Mouse (Mus musculus) forebrain, postnatal 0 days (tissue): ENCODE results near the gene Cdh13. TPM values are rescaled to one million over a fixed set of nuclear protein-coding genes. Genes with fewer than 3 reads are reported as not detected.

Experiments used
- ATAC-seq: fragments of 200-750 bp; cut with Nextera tagmentation; 2 replicates; pipeline ENCODE4 v1.8.0; 2017; ENCODE audit warnings: mild to moderate bottlenecking, moderate library complexity
- DNase-seq: peaks from one replicate; pipeline ENCODE4 v3.0.0-alpha.2; 2015
- H3K27ac ChIP-seq: fragments of 300-500 bp; sonication (generic); 2 replicates; pipeline ENCODE4 v1.5.1; 2014; ENCODE audit warnings: low read depth, mild to moderate bottlenecking, antibody characterized with exemption, low read length, moderate library complexity, mixed read lengths
- H3K27me3 ChIP-seq: fragments of 300-500 bp; sonication (generic); 2 replicates; pipeline ENCODE4 v1.6.1; 2014; ENCODE audit warnings: mild to moderate bottlenecking, low read length, mixed read lengths; ENCODE audit not compliant: insufficient read depth
- H3K36me3 ChIP-seq: fragments of 300-500 bp; sonication (generic); 2 replicates; pipeline ENCODE4 v1.6.1; 2014; ENCODE audit warnings: mild to moderate bottlenecking, moderate library complexity; ENCODE audit not compliant: insufficient read depth
- H3K4me1 ChIP-seq: fragments of 300-500 bp; sonication (generic); 2 replicates; pipeline ENCODE4 v1.6.1; 2014; ENCODE audit warnings: antibody characterized with exemption; ENCODE audit not compliant: insufficient read depth
- H3K4me2 ChIP-seq: fragments of 300-500 bp; sonication (generic); 2 replicates; pipeline ENCODE4 v1.6.1; 2014; ENCODE audit warnings: low read depth, mild to moderate bottlenecking, moderate library complexity
- H3K4me3 ChIP-seq: fragments of 300-500 bp; sonication (generic); 2 replicates; pipeline ENCODE4 v1.5.1; 2014; ENCODE audit warnings: low read depth, low read length, mixed read lengths
- H3K9ac ChIP-seq: fragments of 300-500 bp; sonication (generic); 2 replicates; pipeline ENCODE4 v1.6.1; 2014; ENCODE audit warnings: mild to moderate bottlenecking
- H3K9me3 ChIP-seq: fragments of 300-500 bp; sonication (generic); 2 replicates; pipeline ENCODE4 v1.6.1; 2016; ENCODE audit warnings: low read length
- CTCF ChIP-seq: sonication (generic); IDR thresholded peaks from 2 replicates; pipeline ENCODE4 v1.5.1; 2016; ENCODE audit warnings: antibody characterized with exemption, control low read depth, low read depth
- WGBS: fragments of 180-500 bp; shearing (Covaris S2); extraction: QIAGEN DNeasy Blood & Tissue Kit; methylation state at CpG from one replicate; pipeline ENCODE4 v1.1.7; 2014; 5-methylcytosine and 5-hydroxymethylcytosine counted together
- polyA plus RNA-seq: library from polyadenylated mRNA; unstranded; fragments of >200 nt; fragmentation: Nextera tagmentation; extraction: Ambion mirVana; gene quantifications from 2 replicates; pipeline ENCODE4 v1.2.1, GENCODE M21; 2015
- total RNA-seq: library from RNA; depleted of rRNA; stranded (reverse); fragments of >200 nt; gene quantifications from 2 replicates; pipeline ENCODE4 v1.2.3, GENCODE M21; 2014

The Cdh13 gene
- total and polyA plus RNA-seq, 2 experiments from 2014 or later: 127 to 154 TPM

DNA sequence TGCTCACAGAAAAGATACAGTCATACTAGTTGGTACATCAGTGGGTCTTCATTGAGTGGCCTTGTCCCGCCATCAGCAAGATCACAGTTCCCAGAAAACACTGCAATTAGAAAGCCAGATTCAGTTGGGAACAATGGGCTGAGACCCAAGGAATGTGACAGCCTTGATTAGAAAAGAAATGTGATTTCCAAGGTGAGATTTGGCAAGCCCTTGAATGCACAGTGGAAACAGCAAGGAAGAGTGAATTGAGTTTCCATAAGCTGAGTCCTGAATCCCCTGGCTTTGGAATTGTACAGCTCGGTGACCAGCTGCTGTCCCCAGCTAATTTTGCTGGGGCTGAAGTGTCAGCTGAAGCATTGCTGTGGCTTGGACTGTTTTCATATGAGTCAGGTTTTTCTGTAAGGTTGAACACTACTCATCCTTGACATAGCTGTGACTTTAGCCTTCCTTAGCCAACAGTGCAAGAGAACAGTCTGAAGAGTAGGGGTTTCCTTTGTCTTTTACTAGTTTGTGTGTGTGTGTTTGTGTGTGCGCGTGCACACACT is 133.3 kb downstream of the Cdh13 start:
- Histone ChIP-seq H3K4me3 (no peak overlapping the region), H3K9me3 (no peaks in the 10 kb centered on the region)
- no peak for TF ChIP-seq CTCF

DNA sequence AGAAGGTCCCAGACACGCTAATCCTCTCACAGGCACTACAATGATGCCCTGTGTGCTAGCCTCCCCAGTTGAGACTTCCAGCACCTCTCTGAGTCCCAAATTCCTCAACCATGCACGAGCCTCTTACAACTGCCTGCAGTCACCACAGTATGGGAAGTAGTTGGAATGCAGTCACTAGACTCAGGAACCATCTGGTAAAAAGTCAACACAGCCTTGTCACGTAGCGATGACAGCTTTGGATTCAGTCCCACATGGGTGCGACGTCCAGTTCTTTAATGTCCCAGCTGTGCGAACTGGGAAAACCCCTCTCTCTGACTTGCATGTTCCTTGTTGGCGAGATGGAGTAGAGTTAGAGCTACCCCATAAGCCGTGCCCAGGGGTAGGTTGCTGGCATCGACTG is 139.1 kb downstream of the Cdh13 start:
- H3K4me3 ChIP-seq: no peak overlapping the region
- H3K9me3 ChIP-seq: no peaks in the 10 kb centered on the region
- ATAC-seq (no peak), DNase-seq (no peak)
- H3K27me3 ChIP-seq: no peaks in the 10 kb centered on the region
- H3K27ac ChIP-seq: no peak overlapping the region
- H3K9ac ChIP-seq: no peak overlapping the region
- H3K4me1 ChIP-seq: no peaks in the 10 kb centered on the region
- H3K36me3 ChIP-seq: no peaks in the 10 kb centered on the region
- H3K4me2 ChIP-seq: no peak overlapping the region
- no peak for TF ChIP-seq CTCF
- WGBS: 69% methylated on average over 10 of the region's 10 CpGs

More for the DNA sequence above, 133.3 kb downstream of the Cdh13 start:
- no peak overlapping the region for H3K27ac ChIP-seq
- peaks cover 11% of the 10 kb centered on the region; the same call in 1 of the 2 replicates for H3K4me1 ChIP-seq
- no peak overlapping the region for H3K4me2 ChIP-seq
- H3K36me3 ChIP-seq: no peaks in the 10 kb centered on the region
- no peaks in the 10 kb centered on the region for H3K27me3 ChIP-seq
- DNase-seq (no peak), ATAC-seq (no peak)
- no peak overlapping the region for H3K9ac ChIP-seq
- WGBS: 85% methylated on average over 4 of the region's 4 CpGs

DNA sequence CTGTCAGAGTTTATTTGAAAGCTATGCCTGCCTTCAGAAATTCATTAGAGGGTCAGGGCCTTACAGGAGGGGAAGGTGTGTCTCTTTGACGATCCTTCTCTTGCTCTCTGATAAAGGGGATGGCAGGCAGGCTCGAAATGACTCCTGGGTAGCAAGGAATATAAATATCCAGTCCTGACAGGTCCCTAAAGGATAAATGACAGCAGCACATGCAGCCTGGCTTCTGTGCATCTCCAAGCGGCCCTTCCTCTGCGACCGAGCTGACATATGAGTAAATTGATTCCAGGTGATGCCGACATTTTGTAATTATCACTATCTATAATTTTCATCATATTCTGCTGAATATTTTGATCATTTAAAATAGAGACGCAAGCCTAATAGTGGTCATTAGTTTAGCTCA is 145.4 kb downstream of the Cdh13 start:
- DNase-seq (no peak), ATAC-seq (no peak)
- H3K4me3 ChIP-seq: no peak overlapping the region
- no peak overlapping the region for H3K9ac ChIP-seq
- WGBS: 81% methylated on average over 7 of the region's 7 CpGs
- H3K27me3 ChIP-seq: no peaks in the 10 kb centered on the region
- no peaks in the 10 kb centered on the region for H3K36me3 ChIP-seq
- no peak overlapping the region for H3K27ac ChIP-seq
- H3K9me3 ChIP-seq: no peaks in the 10 kb centered on the region
- no peak for TF ChIP-seq CTCF
- H3K4me2 ChIP-seq: no peak overlapping the region
- peaks cover 4% of the 10 kb centered on the region; the same call in 1 of the 2 replicates for H3K4me1 ChIP-seq

- Histone ChIP-seq H3K9me3 (no peaks in the 10 kb centered on the region), H3K27ac (no peak overlapping the region), H3K4me3 (no peak overlapping the region), H3K9ac (no peak overlapping the region), H3K27me3 (no peaks in the 10 kb centered on the region), H3K36me3 (no peaks in the 10 kb centered on the region), H3K4me2 (no peak overlapping the region), H3K4me1 (peaks cover 7% of the 10 kb centered on the region)
- ATAC-seq (no peak), DNase-seq (no peak)
- 78% methylated on average over 11 of the region's 11 CpGs for WGBS
- no peak for TF ChIP-seq CTCF
These were observed 148.4 kb downstream of the Cdh13 start for GRCm38 (mm10) chr8:118431731-118432440.

DNA sequence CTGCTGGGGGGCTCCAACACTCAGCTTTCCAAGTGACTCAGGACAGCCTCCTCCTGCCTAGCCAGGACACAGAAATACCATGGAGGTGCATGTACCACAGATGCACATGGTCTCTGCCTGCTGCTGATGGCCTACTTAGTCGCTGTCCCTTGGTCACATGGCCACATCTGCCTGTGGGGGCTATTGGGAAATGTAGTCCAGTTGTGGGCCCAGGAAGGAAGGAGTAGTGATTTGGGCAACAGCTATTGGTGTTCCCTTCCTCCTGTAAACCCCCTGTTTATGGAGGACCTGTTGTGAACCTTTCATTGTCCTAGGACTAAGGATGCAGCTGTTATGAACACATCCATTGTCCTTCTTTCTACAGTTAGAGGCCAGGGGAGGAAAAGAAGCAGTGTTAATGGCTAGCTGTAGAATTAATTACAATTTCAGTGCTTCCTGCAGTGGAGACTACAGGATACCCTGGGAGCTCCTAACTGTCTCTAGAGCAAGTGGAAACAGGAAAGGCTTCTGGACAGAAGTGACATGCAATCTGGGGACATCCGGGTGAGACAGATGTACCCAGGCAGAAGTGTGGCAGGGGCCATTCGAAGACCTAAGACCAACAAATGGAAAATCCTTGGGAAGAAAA is 150.1 kb downstream of the Cdh13 start:
- Histone ChIP-seq H3K4me1 (peaks cover 17% of the 10 kb centered on the region), H3K4me3 (no peak overlapping the region), H3K4me2 (no peak overlapping the region), H3K9ac (no peak overlapping the region), H3K9me3 (no peaks in the 10 kb centered on the region), H3K27me3 (no peaks in the 10 kb centered on the region), H3K27ac (no peak overlapping the region), H3K36me3 (no peaks in the 10 kb centered on the region)
- no peak for DNase-seq
- ATAC-seq: no peak
- no peak for TF ChIP-seq CTCF
- WGBS: 87% methylated on average over 3 of the region's 3 CpGs

DNA sequence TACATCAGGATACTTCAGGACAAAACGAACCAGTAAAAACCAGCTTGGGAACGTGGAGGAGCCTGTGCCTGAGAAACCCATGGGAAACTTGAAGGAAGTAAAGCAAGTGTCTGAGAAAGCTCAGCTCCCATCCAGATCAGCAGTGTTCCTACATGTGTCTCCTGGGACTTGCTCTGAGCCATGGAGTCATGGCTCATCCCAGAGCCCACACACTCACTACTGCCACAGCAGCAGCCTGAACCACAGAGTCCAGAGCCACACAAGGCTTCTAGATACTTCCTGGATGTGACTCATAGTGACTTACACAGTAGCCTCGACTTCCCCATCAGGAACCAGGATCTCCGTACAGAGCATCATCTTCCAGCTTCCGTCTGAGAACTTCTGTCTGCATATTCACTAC is 153.2 kb downstream of the Cdh13 start:
- Histone ChIP-seq H3K4me2 (no peak overlapping the region), H3K27ac (peak overlapping the region; percentile 77)

DNA sequence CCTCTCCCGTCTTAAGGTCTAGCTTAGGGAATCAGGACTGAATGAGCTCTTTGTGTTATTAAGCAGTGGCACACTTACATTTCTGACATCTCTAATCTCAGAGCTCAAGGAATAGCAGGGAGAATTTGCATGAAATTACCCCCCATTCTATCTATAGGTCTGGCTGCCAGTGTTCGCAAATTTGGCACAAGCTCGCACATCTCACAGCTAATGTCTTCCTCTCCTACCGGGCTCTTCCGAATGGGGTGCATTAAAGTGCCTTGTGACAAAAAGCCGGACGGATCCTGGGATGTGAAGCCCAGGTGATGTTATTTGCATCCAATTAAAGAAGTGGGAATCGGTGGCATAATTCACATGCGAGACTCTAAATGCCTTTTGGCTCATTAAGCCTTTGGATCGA is 153.6 kb downstream of the Cdh13 start:
- Histone ChIP-seq H3K9me3 (no peaks in the 10 kb centered on the region), H3K36me3 (no peaks in the 10 kb centered on the region), H3K4me3 (no peak overlapping the region), H3K4me1 (peaks cover 17% of the 10 kb centered on the region), H3K4me2 (peak overlapping the region; percentile 25), H3K27ac (peak overlapping the region; percentile 77), H3K27me3 (no peaks in the 10 kb centered on the region), H3K9ac (no peak overlapping the region; the same call in 1 of the 2 replicates)
- ATAC-seq (peak; percentile 71), DNase-seq (peak; percentile 55)
- TF ChIP-seq CTCF: no peak
- 28% methylated on average over 10 of the region's 10 CpGs for WGBS

More for the DNA sequence above, 153.2 kb downstream of the Cdh13 start:
- Histone ChIP-seq H3K4me1 (peaks cover 17% of the 10 kb centered on the region), H3K4me3 (no peak overlapping the region), H3K9me3 (no peaks in the 10 kb centered on the region), H3K36me3 (no peaks in the 10 kb centered on the region), H3K27me3 (no peaks in the 10 kb centered on the region), H3K9ac (no peak overlapping the region)
- ATAC-seq (no peak), DNase-seq (no peak)
- 67% methylated on average over 5 of the region's 5 CpGs for WGBS
- TF ChIP-seq CTCF: no peak
